Mouse (Mus musculus) midbrain, embryonic 15.5 days (tissue): ENCODE results near the gene Tbrg4. TPM values are rescaled to one million over a fixed set of nuclear protein-coding genes. Genes with fewer than 3 reads are reported as not detected.
"Not testable (repeated sequence)": the region's sequence is repeated elsewhere in the genome, so short reads cannot be mapped to it uniquely, and the experiment has no call there.

Experiments used
- ATAC-seq: fragments of 200-750 bp; cut with Nextera tagmentation; replicated peaks from 2 replicates; pipeline ENCODE4 v1.8.0; 2017; ENCODE audit warnings: moderate TSS enrichment
- H3K27ac ChIP-seq: fragments of 300-500 bp; sonication (generic); 2 replicates; pipeline ENCODE4 v1.5.1; 2015; ENCODE audit warnings: mild to moderate bottlenecking, inconsistent platforms
- H3K27me3 ChIP-seq: fragments of 300-500 bp; sonication (generic); replicated peaks from 2 replicates; pipeline ENCODE4 v1.6.1; 2015; ENCODE audit warnings: inconsistent platforms
- H3K36me3 ChIP-seq: fragments of 300-500 bp; sonication (generic); replicated peaks from 2 replicates; pipeline ENCODE4 v1.6.1; 2015; ENCODE audit warnings: inconsistent platforms
- H3K4me1 ChIP-seq: fragments of 300-500 bp; sonication (generic); 2 replicates; pipeline ENCODE4 v1.6.1; 2015; ENCODE audit warnings: inconsistent platforms
- H3K4me2 ChIP-seq: fragments of 300-500 bp; sonication (generic); 2 replicates; pipeline ENCODE4 v1.6.1; 2015; ENCODE audit warnings: inconsistent platforms, mild to moderate bottlenecking, moderate library complexity
- H3K4me3 ChIP-seq: fragments of 300-500 bp; sonication (generic); 2 replicates; pipeline ENCODE4 v1.5.1; 2015; ENCODE audit warnings: mild to moderate bottlenecking, inconsistent platforms
- H3K9ac ChIP-seq: fragments of 300-500 bp; sonication (generic); 2 replicates; pipeline ENCODE4 v1.6.1; 2015; ENCODE audit warnings: mild to moderate bottlenecking, inconsistent platforms
- H3K9me3 ChIP-seq: fragments of 300-500 bp; sonication (generic); 2 replicates; pipeline ENCODE4 v1.6.1; 2016; ENCODE audit warnings: inconsistent platforms
- WGBS: fragments of 180-500 bp; shearing (Covaris S2); methylation state at CpG from one replicate; pipeline ENCODE4 v1.1.7; 2015; ENCODE audit warnings: mixed read lengths; 5-methylcytosine and 5-hydroxymethylcytosine counted together
- polyA plus RNA-seq: library from polyadenylated mRNA; unstranded; fragments of >200 nt; fragmentation: Nextera tagmentation; extraction: Ambion mirVana; gene quantifications from 2 replicates; pipeline ENCODE4 v1.2.1, GENCODE M21; 2015

Gene Tbrg4
- 33.3 TPM in 2 replicates for polyA plus RNA-seq

DNA sequence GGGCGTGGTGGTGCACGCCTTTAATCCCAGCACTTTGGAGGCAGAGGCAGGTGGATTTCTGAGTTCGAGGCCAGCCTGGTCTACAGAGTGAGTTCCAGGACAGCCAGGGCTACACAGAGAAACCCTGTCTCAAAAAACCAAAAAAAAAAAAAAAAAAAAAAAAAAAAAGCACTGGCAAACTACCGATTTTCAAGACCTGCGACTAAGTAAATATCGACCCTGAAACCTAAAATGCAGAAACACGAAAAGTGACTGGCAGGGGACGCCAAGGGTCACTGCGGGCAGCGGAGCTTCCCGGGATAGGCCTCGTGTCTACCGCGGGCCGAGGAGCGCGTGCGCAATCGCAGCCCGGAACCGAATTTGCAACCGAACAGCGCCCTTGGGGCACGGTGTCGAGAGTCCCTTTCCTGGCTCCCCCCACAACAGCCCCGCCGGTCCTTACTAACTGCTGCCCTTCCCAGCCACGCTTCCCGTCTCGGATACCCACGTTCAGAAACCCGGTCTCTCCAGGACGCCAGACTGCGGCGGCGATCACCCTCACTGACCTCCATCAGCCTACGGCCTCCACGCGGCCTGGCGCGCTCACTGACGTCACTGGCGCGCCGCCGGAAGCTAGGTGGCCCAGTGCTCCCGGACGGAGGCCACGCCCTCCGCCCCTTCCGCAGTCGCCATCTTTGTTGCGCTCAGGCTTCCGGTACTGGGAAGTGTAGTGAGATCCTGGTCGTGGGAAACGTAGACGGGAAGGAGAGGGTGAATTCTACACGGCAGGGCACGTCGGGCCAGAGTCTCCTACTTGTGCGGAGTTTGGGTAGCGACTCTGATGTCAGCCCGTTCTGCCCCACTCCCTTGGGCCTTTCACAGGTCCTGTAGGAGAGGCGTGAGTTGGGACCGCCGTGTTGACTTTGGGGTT, at the start of gene Tbrg4:
TSS of gene Tbrg4 (minus strand) at position 590 of the 910 bp plus-strand sequence.
- Histone ChIP-seq H3K4me3 (peak within 1 kb of the TSS; percentile 85), H3K4me1 (peaks cover 30% of the 10 kb centered on the region), H3K4me2 (peak within 1 kb of the TSS; percentile 89), H3K36me3 (peaks cover 4% of the 10 kb centered on the region), H3K9ac (peak within 1 kb of the TSS; percentile 67), H3K27ac (peak within 1 kb of the TSS; percentile 88), H3K9me3 (no peaks in the 10 kb centered on the region), H3K27me3 (no peaks in the 10 kb centered on the region)
- under 1% methylated on average over 65 of the region's 66 CpGs for WGBS
- peak; percentile 96 for ATAC-seq

DNA sequence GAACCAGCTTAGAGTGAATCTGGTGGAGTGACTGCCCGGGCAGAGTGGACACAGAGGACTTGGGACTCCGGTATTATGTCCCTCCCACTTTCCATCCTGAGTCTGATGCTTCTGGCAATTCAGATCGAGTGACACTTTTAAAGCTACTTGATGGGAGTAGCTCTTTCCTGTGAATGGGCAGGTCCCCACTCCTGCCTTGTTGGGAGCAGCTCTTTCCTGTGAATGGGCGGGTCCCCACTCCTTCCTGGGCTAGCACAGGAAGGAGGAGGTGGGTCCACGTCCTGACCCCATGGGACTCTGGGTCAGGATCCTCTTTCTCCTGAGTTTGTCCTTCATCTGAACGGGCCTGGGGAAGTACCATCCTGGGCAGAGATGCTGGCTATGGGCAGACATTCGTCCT, 49.5 kb upstream of the Tbrg4 start:
- no peak for ATAC-seq
- Histone ChIP-seq H3K4me1 (no peaks in the 10 kb centered on the region), H3K4me3 (no peak overlapping the region), H3K27ac (no peak overlapping the region), H3K9me3 (no peaks in the 10 kb centered on the region), H3K27me3 (no peaks in the 10 kb centered on the region), H3K36me3 (no peaks in the 10 kb centered on the region), H3K4me2 (no peak overlapping the region), H3K9ac (no peak overlapping the region)
- 79% methylated on average over 7 of the region's 7 CpGs for WGBS

DNA sequence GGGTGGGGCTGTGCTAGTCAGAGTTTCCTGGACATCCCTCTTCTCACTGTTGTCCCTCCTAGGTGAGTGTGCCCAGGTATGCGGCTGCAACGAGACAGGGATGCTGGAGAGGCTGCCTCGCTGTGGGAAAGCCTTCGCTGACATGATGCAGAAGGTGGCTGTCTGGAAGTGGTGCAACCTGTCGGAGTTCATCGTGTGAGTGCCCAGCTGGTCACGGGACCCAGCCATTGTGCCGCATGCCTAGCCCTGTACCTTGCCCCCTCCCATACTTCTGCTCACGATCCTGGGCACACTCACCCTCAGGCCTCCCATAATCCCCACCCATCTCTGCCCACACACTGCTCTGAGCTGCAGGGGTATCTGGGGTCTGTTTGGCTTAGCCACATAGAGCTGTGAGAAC, 48.8 kb upstream of the Tbrg4 start:
- Histone ChIP-seq H3K27me3 (no peaks in the 10 kb centered on the region), H3K4me3 (no peak overlapping the region), H3K9ac (no peak overlapping the region), H3K4me2 (no peak overlapping the region), H3K4me1 (no peaks in the 10 kb centered on the region), H3K36me3 (no peaks in the 10 kb centered on the region), H3K9me3 (no peaks in the 10 kb centered on the region), H3K27ac (no peak overlapping the region)
- WGBS = 89% methylated on average over 9 of the region's 9 CpGs
- ATAC-seq = no peak

DNA sequence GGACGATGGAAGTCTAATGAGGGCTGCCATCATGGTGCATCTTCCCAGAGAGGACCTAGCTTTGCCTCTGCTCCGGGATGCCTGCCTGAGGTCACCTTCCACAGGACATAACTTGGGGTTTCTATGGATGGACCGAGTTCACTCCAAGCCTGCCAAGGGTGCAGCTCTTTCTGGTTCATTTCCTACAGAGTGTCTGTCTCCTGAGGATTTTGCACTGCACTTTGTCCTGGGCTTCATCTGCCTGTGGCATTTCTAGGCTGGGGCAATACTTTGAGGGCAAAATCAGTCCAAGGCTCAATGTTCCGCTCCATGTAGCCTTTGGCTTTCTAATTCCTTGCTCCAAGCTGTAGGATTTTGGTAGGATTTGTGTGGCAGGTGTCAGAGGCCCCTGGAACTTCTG, 45.0 kb upstream of the Tbrg4 start:
- Histone ChIP-seq H3K9me3 (no peaks in the 10 kb centered on the region), H3K27me3 (no peaks in the 10 kb centered on the region), H3K4me1 (no peaks in the 10 kb centered on the region), H3K27ac (no peak overlapping the region), H3K4me2 (no peak overlapping the region), H3K4me3 (no peak overlapping the region), H3K9ac (no peak overlapping the region), H3K36me3 (no peaks in the 10 kb centered on the region)
- 88% methylated on average over 4 of the region's 4 CpGs for WGBS
- no peak for ATAC-seq

DNA sequence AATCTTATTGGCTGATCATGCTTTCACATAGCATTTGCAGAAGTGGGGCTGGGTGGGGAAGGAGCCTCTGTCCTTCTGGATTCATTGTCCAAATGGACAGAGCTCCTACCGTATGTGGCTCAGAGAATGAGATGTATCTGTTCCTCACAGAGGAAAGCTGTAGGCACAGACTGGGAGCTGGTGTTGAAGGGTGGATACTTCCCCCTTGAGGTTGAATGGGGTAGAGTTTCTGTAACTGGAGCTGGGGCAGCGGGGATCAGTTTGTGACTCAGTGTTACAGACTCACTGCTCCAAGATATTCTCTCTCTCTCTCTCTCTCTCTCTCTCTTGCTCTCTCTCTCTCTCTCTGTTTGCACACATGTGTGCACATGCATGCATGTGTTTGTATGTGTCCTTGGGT, 44.2 kb upstream of the Tbrg4 start:
- Histone ChIP-seq H3K27me3 (no peaks in the 10 kb centered on the region), H3K27ac (no peak overlapping the region), H3K4me2 (no peak overlapping the region), H3K9me3 (no peaks in the 10 kb centered on the region), H3K36me3 (no peaks in the 10 kb centered on the region), H3K4me1 (no peaks in the 10 kb centered on the region), H3K9ac (no peak overlapping the region), H3K4me3 (no peak overlapping the region)
- no peak for ATAC-seq
- 56% methylated on average over 2 of the region's 2 CpGs for WGBS

DNA sequence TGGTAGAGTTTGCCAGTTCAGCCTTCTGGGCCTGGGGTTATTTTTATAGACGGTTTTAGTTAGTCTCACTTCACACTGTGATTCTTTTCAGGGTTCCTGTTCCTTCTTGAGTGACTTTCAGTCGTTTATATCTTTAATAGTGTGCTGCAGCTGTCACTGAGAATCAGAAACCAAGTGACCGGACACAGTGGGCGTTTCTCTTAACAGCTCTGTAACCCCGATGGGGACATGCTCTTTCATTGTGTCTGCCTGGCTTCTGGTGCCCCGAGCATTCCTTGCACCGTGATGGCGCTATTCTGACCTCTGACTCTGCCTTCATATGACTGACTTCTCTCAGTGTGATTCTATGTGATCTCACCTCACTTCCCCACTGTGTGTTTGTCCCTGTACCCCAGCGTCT, 43.2 kb upstream of the Tbrg4 start:
- Histone ChIP-seq H3K9ac (no peak overlapping the region), H3K9me3 (no peaks in the 10 kb centered on the region), H3K36me3 (no peaks in the 10 kb centered on the region), H3K27ac (no peak overlapping the region), H3K4me1 (no peaks in the 10 kb centered on the region), H3K27me3 (no peaks in the 10 kb centered on the region), H3K4me2 (no peak overlapping the region), H3K4me3 (no peak overlapping the region)
- no peak for ATAC-seq
- 41% methylated on average over 9 of the region's 9 CpGs for WGBS

DNA sequence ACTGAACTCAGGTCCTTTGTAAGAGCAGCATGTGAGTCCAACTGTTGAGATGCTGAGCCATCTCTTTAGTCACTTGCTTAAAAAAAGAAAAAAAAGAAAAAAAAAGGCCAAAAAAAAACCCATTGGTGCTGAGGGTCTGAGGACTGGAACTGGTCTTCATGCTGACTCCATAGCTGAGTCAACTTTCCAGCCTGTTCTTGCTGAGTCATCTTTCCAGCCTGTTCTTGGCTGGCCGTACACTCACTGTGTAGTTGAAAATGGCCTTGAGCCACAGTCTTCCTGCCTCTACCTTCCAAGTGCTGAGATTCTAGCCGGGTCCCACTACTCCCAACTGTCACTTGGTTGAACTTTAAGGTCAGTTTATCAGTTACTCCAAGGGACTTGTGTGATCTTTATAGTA, 40.8 kb upstream of the Tbrg4 start:
- Histone ChIP-seq H3K27ac (no peak overlapping the region), H3K36me3 (no peaks in the 10 kb centered on the region), H3K27me3 (no peaks in the 10 kb centered on the region), H3K4me2 (no peak overlapping the region), H3K9ac (no peak overlapping the region), H3K9me3 (no peaks in the 10 kb centered on the region), H3K4me1 (no peaks in the 10 kb centered on the region), H3K4me3 (no peak overlapping the region)
- ATAC-seq = no peak
- 84% methylated on average over 2 of the region's 2 CpGs for WGBS

DNA sequence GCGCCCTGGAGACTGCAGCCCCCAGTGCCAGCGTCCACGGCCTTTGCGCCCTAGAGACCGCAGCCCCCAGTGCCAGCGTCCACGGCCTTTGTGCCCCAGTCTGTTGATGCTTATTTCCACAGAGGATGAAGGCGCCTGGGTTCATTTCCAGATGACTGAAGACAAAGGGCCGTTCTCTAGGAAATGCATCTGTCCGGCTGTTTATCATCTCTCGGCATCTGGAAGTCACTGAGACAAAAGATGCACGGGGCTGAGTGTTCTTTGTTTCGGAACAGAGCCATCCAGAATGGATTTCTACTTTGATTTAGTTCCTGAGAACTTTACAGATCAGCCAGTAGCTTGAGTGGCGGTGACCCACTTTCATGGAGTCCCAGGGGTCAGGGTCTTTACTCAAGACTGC, 35.3 kb upstream of the Tbrg4 start:
- no peak for ATAC-seq
- Histone ChIP-seq H3K4me3 (no peak overlapping the region), H3K4me1 (peaks cover 10% of the 10 kb centered on the region), H3K27me3 (no peaks in the 10 kb centered on the region), H3K9me3 (no peaks in the 10 kb centered on the region), H3K4me2 (no peak overlapping the region), H3K36me3 (no peaks in the 10 kb centered on the region), H3K9ac (no peak overlapping the region), H3K27ac (no peak overlapping the region)
- WGBS = 65% methylated on average over 14 of the region's 14 CpGs

DNA sequence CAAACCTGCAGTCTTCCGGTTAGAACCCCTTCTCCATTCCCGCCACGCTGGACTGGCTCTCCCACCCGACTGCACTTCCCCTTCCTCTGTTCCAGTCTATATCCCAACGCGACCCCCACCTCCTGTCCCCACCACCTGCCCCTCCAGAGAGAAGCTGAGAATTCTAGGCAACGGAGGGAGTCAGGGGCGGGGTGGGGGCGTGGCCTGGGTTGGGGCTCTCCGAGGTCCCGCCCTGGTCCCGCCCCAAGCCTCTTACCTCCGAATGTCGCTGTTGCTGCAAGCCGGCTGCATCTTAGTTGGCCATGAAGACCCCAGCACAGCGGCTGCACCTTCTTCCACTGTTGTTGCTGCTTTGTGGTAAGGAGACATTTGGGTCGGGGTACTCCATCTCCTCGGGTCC, 32.4 kb upstream of the Tbrg4 start, which contains the start of gene Ramp3:
TSS of gene Ramp3 (plus strand) at position 251 of the 400 bp plus-strand sequence.
- H3K36me3 ChIP-seq = no peaks in the 10 kb centered on the region
- no peaks in the 10 kb centered on the region for H3K9me3 ChIP-seq
- under 1% methylated on average over 18 of the region's 18 CpGs for WGBS
- H3K4me1 ChIP-seq = peaks cover 10% of the 10 kb centered on the region
- peak; percentile 81 for ATAC-seq
- peak within 1 kb of the TSS; percentile 40 for H3K9ac ChIP-seq
- peak within 1 kb of the TSS; percentile 48 for H3K4me3 ChIP-seq
- peak within 1 kb of the TSS; percentile 87 for H3K4me2 ChIP-seq
- H3K27me3 ChIP-seq = no peaks in the 10 kb centered on the region
- no peak within 1 kb of the TSS for H3K27ac ChIP-seq

DNA sequence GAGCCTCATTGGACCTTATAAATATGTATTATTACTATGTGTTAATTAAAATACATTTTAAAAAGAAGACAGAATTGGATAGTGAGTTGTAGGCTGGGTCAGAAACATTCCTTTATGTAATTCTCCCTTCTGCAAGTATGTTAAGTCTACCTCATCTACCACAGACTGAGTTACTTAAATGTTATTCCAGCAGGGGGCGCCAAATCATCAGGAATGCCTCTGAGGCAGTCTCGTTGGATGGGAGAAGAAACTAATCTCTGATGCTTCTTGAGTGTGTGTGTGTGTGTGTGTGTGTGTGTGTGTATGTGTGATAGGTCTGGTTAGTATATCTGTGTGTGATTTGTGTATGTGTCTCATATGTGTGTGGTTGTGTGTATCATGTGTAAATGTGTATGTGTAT, 29.0 kb upstream of the Tbrg4 start:
- Histone ChIP-seq H3K9ac (no peak overlapping the region), H3K4me3 (no peak overlapping the region), H3K27ac (no peak overlapping the region), H3K36me3 (no peaks in the 10 kb centered on the region), H3K4me1 (peaks cover 10% of the 10 kb centered on the region), H3K27me3 (no peaks in the 10 kb centered on the region), H3K9me3 (no peaks in the 10 kb centered on the region), H3K4me2 (no peak overlapping the region)
- WGBS = 0% methylated on average over 2 of the region's 2 CpGs
- ATAC-seq = peak; percentile 74

DNA sequence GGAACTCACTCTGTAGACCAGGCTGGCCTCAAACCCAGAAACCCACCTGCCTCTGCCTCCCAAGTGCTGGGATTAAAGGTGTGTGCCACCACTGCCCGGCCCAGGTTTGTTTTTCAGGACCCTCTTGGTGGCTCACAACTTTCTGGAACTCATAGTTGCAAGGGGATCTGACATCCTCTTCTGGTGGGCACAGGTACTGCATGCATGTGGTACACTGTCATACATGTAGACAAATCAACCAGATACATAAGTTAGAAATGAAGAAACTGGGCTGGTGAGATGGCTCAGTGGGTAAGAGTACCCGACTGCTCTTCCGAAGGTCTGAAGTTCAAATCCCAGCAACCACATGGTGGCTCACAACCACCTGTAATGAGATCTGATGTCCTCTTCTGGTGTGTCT, 27.1 kb upstream of the Tbrg4 start:
- not testable (repeated sequence) for ATAC-seq, H3K4me1 ChIP-seq, H3K27me3 ChIP-seq, H3K9me3 ChIP-seq, H3K36me3 ChIP-seq, H3K4me2 ChIP-seq, H3K27ac ChIP-seq, H3K4me3 ChIP-seq, H3K9ac ChIP-seq
- WGBS = 73% methylated on average over 3 of the region's 3 CpGs

DNA sequence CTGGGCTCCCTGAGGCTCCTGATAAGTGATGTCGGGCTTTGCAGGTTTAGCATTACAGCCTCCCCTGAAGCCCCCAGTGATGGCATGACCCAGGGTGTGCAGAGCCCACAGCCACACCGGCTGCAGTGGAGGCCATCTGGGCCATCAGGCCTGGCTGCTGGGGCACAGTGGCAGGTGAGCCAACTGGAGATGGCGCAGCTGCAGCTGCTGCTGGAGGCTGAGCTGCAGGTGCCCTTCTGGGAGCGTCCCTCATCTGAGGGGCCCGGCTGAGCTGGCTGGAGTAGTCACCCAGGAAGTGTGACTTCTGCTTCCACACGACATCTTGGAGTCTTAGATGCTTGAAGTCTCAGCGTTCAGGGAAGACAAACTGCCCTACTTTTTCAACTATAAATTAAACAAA, 24.7 kb upstream of the Tbrg4 start:
- H3K36me3 ChIP-seq = no peaks in the 10 kb centered on the region
- no peak for ATAC-seq
- H3K27me3 ChIP-seq = no peaks in the 10 kb centered on the region
- WGBS = 67% methylated on average over 7 of the region's 7 CpGs
- H3K9ac ChIP-seq = no peak overlapping the region
- no peak overlapping the region for H3K27ac ChIP-seq
- H3K4me1 ChIP-seq = no peaks in the 10 kb centered on the region
- H3K9me3 ChIP-seq = no peaks in the 10 kb centered on the region
- no peak overlapping the region for H3K4me2 ChIP-seq
- H3K4me3 ChIP-seq = no peak overlapping the region
